Mouse (Mus musculus): ENCODE measurements around the gene Trmu.

- no peak for TF ChIP-seq CTCF (IDR thresholded peaks at IDR 0.05; ENCODE audit: insufficient read depth, low read depth, low read length)
- no peak for TF ChIP-seq POLR2A (IDR thresholded peaks at IDR 0.05; ENCODE audit: insufficient read depth, low read depth, low read length)
Observed at GRCm38 (mm10) chr15:85893871-85894270, 14.8 kb downstream of the Trmu start.
